Mouse (Mus musculus) adipocyte (in vitro differentiated cells): ENCODE results near the gene Irak3.
"Not testable (repeated sequence)": the region's sequence is repeated elsewhere in the genome, so short reads cannot be mapped to it uniquely, and the experiment has no call there.

Experiments
- DNase-seq: peaks from one replicate; pipeline ENCODE4 v3.0.0-alpha.2; 2016; ENCODE audit warnings: low spot score

Gene Irak3

DNA sequence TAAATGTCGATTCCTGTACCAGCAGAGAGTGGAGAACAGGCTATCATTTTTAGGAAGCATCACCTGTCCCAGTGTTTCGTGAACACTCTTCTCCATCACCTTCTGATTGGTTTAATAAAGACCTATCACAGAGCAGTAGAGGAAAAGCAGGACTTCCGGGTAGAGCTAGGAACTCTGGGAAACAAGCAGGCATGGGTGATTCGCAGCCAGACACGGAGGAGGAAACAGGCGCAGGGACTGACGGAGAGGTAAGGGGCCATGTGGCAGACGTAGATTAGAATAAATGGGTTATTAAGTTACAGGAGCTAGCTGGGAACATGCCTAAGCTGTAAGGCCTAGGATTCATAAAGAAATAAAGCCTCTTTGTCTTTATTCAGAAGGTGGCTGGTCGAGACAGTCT lies 41.4 kb downstream of the Irak3 start:
- DNase-seq = no peak

GRCm38 (mm10) chr10:120153911-120154310 lies 48.0 kb downstream of the Irak3 start:
- no peak for DNase-seq

DNA sequence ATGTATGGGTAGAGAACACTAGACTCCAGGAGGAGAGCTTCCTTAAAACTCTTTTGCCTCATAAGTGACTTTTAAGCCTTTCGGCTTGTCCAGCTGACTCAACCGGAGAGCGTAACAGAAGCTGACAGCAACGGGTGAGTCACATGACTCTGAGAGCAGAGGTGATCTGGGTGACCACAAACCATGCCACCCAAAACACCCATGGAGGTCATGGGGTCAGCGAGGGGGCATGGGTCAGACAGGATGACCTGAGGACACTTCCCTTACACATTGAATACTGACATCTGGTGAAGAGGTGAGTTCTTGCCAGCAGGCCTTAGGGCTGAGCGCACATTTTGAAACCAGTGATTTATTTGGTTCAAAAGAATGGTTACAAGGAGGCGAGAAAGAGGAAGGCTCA lies 50.3 kb downstream of the Irak3 start:
- DNase-seq = no peak

- no peak for DNase-seq
Measured at GRCm38 (mm10) chr10:120140916-120141516, 60.9 kb downstream of the Irak3 start.

DNA sequence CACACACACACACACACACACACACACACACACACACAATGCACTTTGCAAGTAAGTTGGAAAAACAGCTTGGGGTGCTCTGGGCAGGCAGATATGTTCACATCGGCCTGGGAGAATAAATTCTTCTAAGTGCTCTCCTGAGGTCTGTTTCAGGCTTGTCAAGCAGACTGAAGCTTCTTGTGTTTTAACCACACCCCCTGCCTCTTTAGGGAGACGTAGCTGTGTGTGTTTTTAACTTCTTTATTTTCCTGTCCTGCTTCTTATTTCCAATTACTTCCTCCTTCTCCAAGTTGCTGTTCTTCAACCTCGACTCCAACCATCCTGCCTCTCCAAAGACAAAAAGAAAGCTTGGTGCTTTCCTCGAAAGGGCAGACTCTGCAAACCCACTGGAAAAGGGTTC lies 61.7 kb downstream of the Irak3 start:
- no peak for DNase-seq

DNA sequence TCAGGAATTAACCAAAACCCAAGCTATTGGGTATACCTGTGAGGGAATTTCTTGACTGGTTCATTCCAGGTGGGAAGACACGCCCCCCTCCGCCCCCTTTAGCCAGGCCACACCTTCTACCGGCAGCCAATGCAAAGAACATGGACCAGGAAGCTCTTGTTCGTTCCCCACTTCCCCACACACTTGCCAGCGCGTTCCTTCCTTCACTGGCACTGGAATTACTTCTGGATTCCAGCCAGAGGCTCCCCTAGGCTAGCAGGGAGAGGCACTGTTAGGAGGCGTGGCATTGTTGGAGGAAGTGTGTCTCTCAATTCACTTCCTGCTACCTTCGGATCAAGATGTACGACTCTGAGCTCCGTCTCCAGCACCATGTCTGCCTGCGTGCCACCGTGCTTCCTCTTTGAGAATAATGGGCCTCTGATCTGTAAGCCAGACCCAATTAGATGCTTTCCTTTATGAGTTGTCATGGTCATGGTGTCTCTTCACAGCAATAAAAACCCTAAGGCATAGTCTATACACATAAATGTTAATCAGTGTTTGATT lies 65.8 kb downstream of the Irak3 start:
- no peak for DNase-seq

GRCm38 (mm10) chr10:120133697-120134096 lies 68.2 kb downstream of the Irak3 start:
- no peak for DNase-seq

DNA sequence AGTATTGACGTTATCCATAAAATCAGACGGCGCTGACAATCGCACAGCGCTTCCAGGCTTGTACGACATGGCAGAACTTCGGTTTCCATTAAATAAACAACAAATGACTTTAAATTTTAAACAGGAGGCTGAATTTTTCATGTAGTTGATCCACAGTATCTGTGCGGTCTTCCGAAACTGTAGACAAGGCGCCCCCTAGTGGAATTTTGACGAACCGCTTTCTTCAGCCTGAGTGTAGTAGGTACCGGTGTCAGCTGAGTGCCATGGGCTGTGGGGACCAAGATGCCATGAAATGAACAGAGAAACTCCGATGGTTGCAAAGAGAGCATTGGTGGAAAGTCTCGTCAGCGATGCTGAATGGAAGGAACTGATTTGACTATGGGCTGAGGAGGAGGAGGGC lies 71.3 kb downstream of the Irak3 start:
- no peak for DNase-seq

GRCm38 (mm10) chr10:120128601-120129277 lies 73.2 kb downstream of the Irak3 start:
- no peak for DNase-seq

- DNase-seq = no peak
Measured at GRCm38 (mm10) chr10:120125465-120125857, 76.5 kb downstream of the Irak3 start.

GRCm38 (mm10) chr10:120124801-120125464 lies 77.0 kb downstream of the Irak3 start:
- peak; percentile 91 for DNase-seq

- no peak for DNase-seq
Measured at GRCm38 (mm10) chr10:120123721-120124120, 78.2 kb downstream of the Irak3 start.

- DNase-seq = peak; percentile 32
Measured at GRCm38 (mm10) chr10:120115249-120115648, 86.7 kb downstream of the Irak3 start.

DNA sequence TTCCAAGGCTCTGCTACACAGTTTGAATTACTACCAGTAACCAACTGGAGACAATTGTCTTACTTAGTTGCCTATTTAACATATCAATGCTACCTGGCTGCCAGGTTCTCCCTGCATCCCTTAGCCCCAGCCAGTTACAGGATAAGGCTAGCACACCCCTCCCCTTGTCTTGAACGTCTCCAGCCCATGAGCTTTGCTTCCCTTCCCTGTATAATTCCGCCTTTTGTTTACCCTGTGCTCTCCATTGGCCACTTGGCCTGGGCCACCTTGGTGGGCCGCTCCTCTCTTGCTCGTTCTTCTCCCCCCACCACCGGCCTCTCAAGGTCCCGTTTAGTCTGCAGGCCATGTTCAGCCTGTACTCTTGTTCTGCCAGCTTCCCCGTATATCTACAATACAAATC lies 87.4 kb downstream of the Irak3 start:
- no peak for DNase-seq

GRCm38 (mm10) chr10:120113980-120114379 lies 88.0 kb downstream of the Irak3 start:
- no peak for DNase-seq

DNA sequence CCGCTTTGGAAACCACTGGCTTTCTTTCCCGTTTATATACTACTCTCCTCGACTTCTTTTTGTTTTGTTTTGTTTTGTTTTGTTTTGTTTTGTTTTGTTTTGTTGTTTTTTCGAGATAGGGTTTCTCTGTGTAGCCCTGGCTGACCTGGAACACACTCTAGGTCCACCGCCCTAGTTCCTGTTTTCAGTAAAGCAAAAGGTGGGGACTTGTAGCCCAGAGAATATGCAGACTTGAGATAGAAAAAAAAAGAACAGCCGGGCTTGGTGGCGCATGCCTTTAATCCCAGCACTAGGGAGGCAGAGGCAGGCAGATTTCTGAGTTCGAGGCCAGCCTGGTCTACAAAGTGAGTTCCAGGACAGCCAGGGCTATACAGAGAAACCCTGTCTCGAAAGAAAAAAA lies 88.4 kb downstream of the Irak3 start:
- DNase-seq = not testable (repeated sequence)

DNA sequence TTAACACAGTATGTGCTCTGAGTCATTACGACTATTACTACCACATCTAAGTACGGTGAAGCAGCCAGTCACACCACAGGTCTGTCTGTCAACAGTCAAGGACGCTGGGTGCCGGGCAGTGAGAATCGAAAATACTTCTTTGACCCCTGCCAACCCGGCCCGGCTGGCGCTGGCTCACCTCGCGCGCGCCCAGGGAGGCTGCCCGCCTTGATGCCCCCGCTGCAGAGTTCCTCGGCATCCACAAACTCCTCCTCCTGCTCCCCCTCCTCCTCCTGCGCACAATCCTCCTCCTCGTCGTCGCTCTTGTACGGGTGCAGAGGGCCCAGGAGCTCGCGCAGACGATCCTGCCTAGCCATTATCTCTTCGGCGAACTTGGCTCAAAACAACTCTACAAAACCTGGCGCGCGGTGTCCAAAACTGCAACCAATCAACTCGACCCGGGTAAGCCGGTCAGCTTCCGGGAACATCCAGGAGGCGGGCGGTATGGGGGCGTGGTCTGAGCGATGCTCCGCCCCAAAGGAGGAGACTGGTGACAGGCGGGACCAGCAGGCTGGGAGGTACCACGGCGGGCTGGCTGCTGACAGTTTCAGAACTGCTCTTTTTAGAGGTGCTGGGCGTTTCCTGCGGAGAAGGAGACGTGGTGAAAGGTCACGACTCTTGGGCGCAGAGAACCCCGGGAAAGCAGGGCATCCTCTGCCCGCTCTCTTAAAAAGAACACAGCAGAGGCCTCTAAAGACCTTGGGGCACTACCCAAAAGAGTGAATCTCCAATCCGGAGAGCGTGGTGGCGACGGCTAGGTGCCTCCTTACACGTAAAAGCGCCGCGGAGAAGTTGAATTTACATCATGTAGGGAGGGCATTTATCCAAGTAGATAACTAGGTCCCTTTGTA lies 89.2 kb downstream of the Irak3 start, which contains the start of gene Helb:
TSS of gene Helb (minus strand) at position 481 of the 890 bp plus-strand sequence.
- peak; percentile 95 for DNase-seq

DNA sequence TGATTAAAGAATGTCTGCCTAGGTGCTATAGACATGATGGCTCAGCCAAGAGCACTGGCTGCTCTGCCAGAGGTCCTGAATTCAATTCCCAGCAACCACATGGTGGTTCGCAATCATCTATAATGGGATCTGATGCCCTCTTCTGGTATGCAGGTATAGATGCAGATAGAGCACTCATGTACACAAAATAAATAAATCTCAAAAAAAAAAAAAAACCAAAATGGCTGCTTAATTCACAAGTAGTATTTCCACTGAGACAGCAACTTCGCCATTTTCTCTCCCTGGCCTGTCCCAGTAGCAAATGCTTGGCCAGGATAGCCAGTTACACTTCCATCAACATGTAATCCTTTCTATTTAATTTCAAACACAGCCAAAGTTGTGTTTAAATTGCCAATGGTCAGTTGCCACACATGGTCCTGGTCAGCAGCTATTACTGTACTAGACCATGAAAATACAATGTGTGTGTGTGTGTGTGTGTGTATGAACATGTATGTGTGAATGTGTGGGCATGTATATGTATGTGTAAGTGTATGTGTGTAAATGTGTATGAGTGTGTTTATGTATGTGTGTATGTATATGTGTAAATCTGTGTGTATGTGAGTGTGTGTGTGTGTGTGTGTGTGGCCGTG lies 90.1 kb downstream of the Irak3 start:
- DNase-seq = no peak

DNA sequence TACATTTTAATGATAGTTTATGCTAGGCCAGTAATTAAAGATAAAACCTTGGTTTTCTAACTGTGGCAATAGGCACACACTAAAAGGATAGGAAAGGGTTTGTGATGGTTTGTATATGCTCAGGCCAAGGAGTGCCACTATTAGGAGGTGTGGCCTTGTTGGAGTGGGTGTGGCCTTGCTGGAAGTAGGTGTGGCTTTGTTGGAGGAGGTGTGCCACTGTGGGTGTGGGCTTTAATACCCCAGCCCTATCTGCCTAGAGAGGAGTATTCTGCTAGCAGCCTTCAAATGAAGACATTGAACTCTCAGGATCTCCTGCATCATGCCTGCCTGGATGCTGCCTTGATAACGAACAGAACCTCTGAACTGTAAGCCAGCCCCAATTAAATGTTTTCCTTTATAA lies 101.1 kb downstream of the Irak3 start:
- DNase-seq = no peak

DNA sequence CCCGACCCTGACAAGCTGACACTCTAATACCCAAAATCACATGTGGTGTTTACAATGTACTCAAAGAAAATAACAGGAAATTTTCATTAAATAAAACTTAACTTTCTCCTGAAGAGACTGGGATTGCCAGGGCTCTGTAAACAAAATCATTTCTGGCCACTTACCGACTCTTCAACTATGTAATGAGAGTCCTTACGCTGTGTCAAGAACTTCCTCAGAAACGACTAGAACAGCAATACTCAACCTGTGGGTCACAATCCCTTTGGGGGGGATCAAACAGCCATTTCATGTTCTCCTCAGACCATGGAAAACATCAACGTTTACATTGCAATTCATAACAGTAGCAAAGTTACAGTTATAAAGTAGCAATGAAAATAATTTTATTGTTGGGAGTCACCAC lies 104.4 kb downstream of the Irak3 start:
- no peak for DNase-seq

- no peak for DNase-seq
Measured at GRCm38 (mm10) chr10:120095716-120096115, 106.2 kb downstream of the Irak3 start.

GRCm38 (mm10) chr10:120095136-120095535 lies 106.8 kb downstream of the Irak3 start:
- DNase-seq = no peak
